Mouse (Mus musculus) heart, embryonic 11.5 days (tissue): ENCODE results near the gene Kri1. TPM values are rescaled to one million over a fixed set of nuclear protein-coding genes. Genes with fewer than 3 reads are reported as not detected.

Experiments
- polyA plus RNA-seq: library from polyadenylated mRNA; unstranded; fragments of >200 nt; fragmentation: Nextera tagmentation; extraction: Ambion mirVana; gene quantifications from 2 replicates; pipeline ENCODE4 v1.2.1, GENCODE M21; 2014

Kri1 gene
- polyA plus RNA-seq, 1 experiment from 2014 or later, result 12.3 TPM

Other genes with a start within 250 kb of the Kri1 start
- 0.28 and 1.8 TPM in 2 replicates for gene Zglp1, start 220.9 kb downstream of the Kri1 start, polyA plus RNA-seq
- 0.31 and 0.44 TPM in 2 replicates for gene Gm49373, start 214.9 kb downstream of the Kri1 start, polyA plus RNA-seq
- gene Fdx1l, start 214.4 kb downstream of the Kri1 start, polyA plus RNA-seq, result 52.9 and 58.2 TPM in 2 replicates
- 1.2 and 1.9 TPM in 2 replicates for gene Gm38431, start 196.0 kb downstream of the Kri1 start, polyA plus RNA-seq
- 53.6 and 57.8 TPM in 2 replicates for gene Raver1, start 196.0 kb downstream of the Kri1 start, polyA plus RNA-seq
- 9.4 and 10.9 TPM in 2 replicates for gene Tyk2, start 156.7 kb downstream of the Kri1 start, polyA plus RNA-seq
- 254 and 266 TPM in 2 replicates for gene Cdc37, start 138.0 kb downstream of the Kri1 start, polyA plus RNA-seq
- gene Pde4a, start 122.3 kb downstream of the Kri1 start, polyA plus RNA-seq, result 7.6 and 8.3 TPM in 2 replicates
- gene Keap1, start 48.6 kb downstream of the Kri1 start, polyA plus RNA-seq, result 22.3 and 35.7 TPM in 2 replicates
- gene S1pr5, start 39.5 kb downstream of the Kri1 start, polyA plus RNA-seq, result 0.11 and 0.31 TPM in 2 replicates
- gene Atg4d, start 22.7 kb downstream of the Kri1 start, polyA plus RNA-seq, result 45.5 and 48.2 TPM in 2 replicates
- 88.4 and 99.8 TPM in 2 replicates for gene Cdkn2d, start 3.4 kb upstream of the Kri1 start, polyA plus RNA-seq
- 0.55 and 1.1 TPM in 2 replicates for gene Ap1m2, start 24.4 kb upstream of the Kri1 start, polyA plus RNA-seq
- 62.3 and 70.0 TPM in 2 replicates for gene Slc44a2, start 32.7 kb upstream of the Kri1 start, polyA plus RNA-seq
- 120 and 138 TPM in 2 replicates for gene Ilf3, start 79.9 kb upstream of the Kri1 start, polyA plus RNA-seq
- 24.2 and 31.7 TPM in 2 replicates for gene Qtrt1, start 123.9 kb upstream of the Kri1 start, polyA plus RNA-seq
- 62.7 and 68.1 TPM in 2 replicates for gene Dnm2, start 136.9 kb upstream of the Kri1 start, polyA plus RNA-seq
- 79.8 and 80.9 TPM in 2 replicates for gene Tmed1, start 222.3 kb upstream of the Kri1 start, polyA plus RNA-seq
- 1.5 and 1.7 TPM in 2 replicates for gene AB124611, start 238.2 kb upstream of the Kri1 start, polyA plus RNA-seq